ENCODE assay signal across 26 mouse cellular contexts in the genomic region with DNA sequence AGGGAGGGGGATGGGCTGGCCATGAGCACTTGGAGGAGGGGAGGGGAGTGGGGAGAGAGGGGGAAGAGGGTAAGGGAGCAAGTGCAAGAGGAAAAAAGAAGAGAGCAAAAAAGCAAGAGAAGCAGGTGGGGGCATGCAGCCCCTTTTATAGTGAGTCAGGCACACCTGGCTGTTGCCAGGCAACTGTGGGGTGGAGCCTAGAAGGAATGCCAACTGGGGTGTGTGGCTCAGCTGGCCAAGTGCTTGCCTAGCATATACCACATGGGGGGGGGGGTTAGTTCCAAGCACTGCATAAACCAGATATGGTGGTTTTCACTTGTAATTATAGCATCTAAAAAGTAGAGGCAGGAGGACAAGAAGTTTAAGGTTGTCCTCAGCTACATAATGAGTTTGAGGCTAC.
DNase-seq lines count a peak whose midpoint lies in the region; ATAC-seq and TF ChIP-seq lines count a peak whose summit lies in the region.
"Had no signal": no experiment of that assay in that cellular context is flagged by ENCODE, and none has a peak within 500 bp of the region (broad histone marks: within the 10 kb centered on the region; RNA-seq: fewer than 3 reads in every experiment).

No protein-coding gene starts in this region.

- no peak overlapping the region for H3K9ac ChIP-seq in lung, embryonic 16.5 days (ENCODE audit: low read length)
- H3K9ac ChIP-seq in embryonic facial prominence, embryonic 14.5 days (ENCODE audit: low read depth, low read length), result no peak overlapping the region
- no peak overlapping the region for H3K9ac ChIP-seq in intestine, embryonic 15.5 days
- H3K9ac ChIP-seq: forebrain, embryonic 12.5 days; heart, embryonic 12.5 days; hindbrain, embryonic 12.5 days; liver, embryonic 14.5 days had no signal

- H3K27me3 ChIP-seq in lung, embryonic 16.5 days (ENCODE audit: control insufficient read depth, insufficient read depth, low read depth, low read length), result no peaks in the 10 kb centered on the region
- H3K27me3 ChIP-seq in embryonic facial prominence, embryonic 14.5 days (replicated peaks; ENCODE audit: control insufficient read depth, insufficient read depth, low read length), result no peaks in the 10 kb centered on the region
- no peaks in the 10 kb centered on the region for H3K27me3 ChIP-seq in intestine, embryonic 15.5 days (replicated peaks)
- H3K27me3 ChIP-seq: forebrain, embryonic 12.5 days; heart, embryonic 12.5 days; hindbrain, embryonic 12.5 days had no signal

- no peak for DNase-seq in lung, adult 2 months
- DNase-seq in embryonic facial prominence, embryonic 14.5 days (ENCODE audit: low spot score), result peak; percentile 54
- DNase-seq in thymus, adult 18-20 months, result peak; percentile 49 to 69
- DNase-seq in thymus, postnatal 4 days, result peak; percentile 72
- DNase-seq in layer of hippocampus, postnatal 25 days (ENCODE audit: extremely low spot score in 1 of 2, low spot score in 1 of 2), result no peak
- DNase-seq: adrenal gland, postnatal 10 days; cerebellum, adult 11 months; cerebellum, postnatal 25 days; embryo, embryonic 11 days; gastrocnemius, adult 2 months; heart, postnatal 14 days; kidney, adult 8-10 months; kidney, postnatal 14 days; left cerebral cortex, postnatal 4 days; spleen, adult 18-20 months had no signal

- H3K36me3 ChIP-seq in lung, embryonic 16.5 days (ENCODE audit: control insufficient read depth, insufficient read depth, low read length), result no peaks in the 10 kb centered on the region
- no peaks in the 10 kb centered on the region for H3K36me3 ChIP-seq in embryonic facial prominence, embryonic 14.5 days (ENCODE audit: control insufficient read depth, insufficient read depth, low read length)
- no peaks in the 10 kb centered on the region for H3K36me3 ChIP-seq in intestine, embryonic 15.5 days
- H3K36me3 ChIP-seq: forebrain, embryonic 12.5 days; heart, embryonic 12.5 days; hindbrain, embryonic 12.5 days; midbrain, embryonic 10.5 days had no signal

- H3K4me1 ChIP-seq in lung, embryonic 16.5 days (replicated peaks; ENCODE audit: control insufficient read depth, insufficient read depth, low read length), result peaks cover 3% of the 10 kb centered on the region; the same call in 1 of the 2 replicates
- no peaks in the 10 kb centered on the region for H3K4me1 ChIP-seq in lung, adult 2 months (ENCODE audit: control insufficient read depth, insufficient read depth, low read length)
- peaks cover 17% of the 10 kb centered on the region for H3K4me1 ChIP-seq in embryonic facial prominence, embryonic 14.5 days (ENCODE audit: control insufficient read depth, insufficient read depth, low read length)
- no peaks in the 10 kb centered on the region for H3K4me1 ChIP-seq in intestine, embryonic 15.5 days (replicated peaks)

- H3K4me3 ChIP-seq in lung, embryonic 16.5 days (ENCODE audit: low read length), result no peak overlapping the region
- no peak overlapping the region for H3K4me3 ChIP-seq in lung, adult 2 months (replicated peaks; ENCODE audit: extremely low read depth, low read depth, low read length)
- H3K4me3 ChIP-seq in embryonic facial prominence, embryonic 14.5 days (ENCODE audit: low read depth, low read length), result no peak overlapping the region
- no peak overlapping the region for H3K4me3 ChIP-seq in intestine, embryonic 15.5 days (replicated peaks)
- H3K4me3 ChIP-seq: forebrain, embryonic 12.5 days; gastrocnemius, adult 2 months; heart, embryonic 12.5 days; hindbrain, embryonic 12.5 days; layer of hippocampus, adult 2 months; left cerebral cortex, adult 2 months; midbrain, embryonic 10.5 days had no signal

- no peak for TF ChIP-seq CTCF in lung, adult 2 months (IDR thresholded peaks at IDR 0.05; ENCODE audit: insufficient read depth, low read length)

- no peak overlapping the region for H3K4me2 ChIP-seq in lung, embryonic 16.5 days (ENCODE audit: low read depth, low read length)
- H3K4me2 ChIP-seq in embryonic facial prominence, embryonic 14.5 days (ENCODE audit: low read depth, low read length), result no peak overlapping the region
- H3K4me2 ChIP-seq in intestine, embryonic 15.5 days (replicated peaks), result no peak overlapping the region
- H3K4me2 ChIP-seq: forebrain, embryonic 12.5 days; heart, embryonic 12.5 days; hindbrain, embryonic 12.5 days had no signal

- H3K27ac ChIP-seq in lung, embryonic 16.5 days (ENCODE audit: low read length), result no peak overlapping the region
- H3K27ac ChIP-seq in embryonic facial prominence, embryonic 14.5 days (replicated peaks; ENCODE audit: low read depth, low read length), result peak overlapping the region; percentile 80
- H3K27ac ChIP-seq in intestine, embryonic 15.5 days, result no peak overlapping the region
- H3K27ac ChIP-seq: forebrain, embryonic 12.5 days; gastrocnemius, adult 2 months; hindbrain, embryonic 12.5 days; layer of hippocampus, adult 2 months; left cerebral cortex, adult 2 months; liver, embryonic 14.5 days; macrophage; midbrain, embryonic 10.5 days had no signal

- H3K9me3 ChIP-seq in lung, embryonic 16.5 days (ENCODE audit: control insufficient read depth, low read length), result no peaks in the 10 kb centered on the region
- H3K9me3 ChIP-seq in embryonic facial prominence, embryonic 14.5 days (ENCODE audit: control insufficient read depth, low read length), result no peaks in the 10 kb centered on the region
- H3K9me3 ChIP-seq in intestine, embryonic 15.5 days, result no peaks in the 10 kb centered on the region
- H3K9me3 ChIP-seq: forebrain, embryonic 12.5 days; heart, embryonic 12.5 days; hindbrain, embryonic 12.5 days; midbrain, embryonic 10.5 days had no signal

- no peak for TF ChIP-seq POLR2A in lung, adult 2 months (IDR thresholded peaks at IDR 0.05; ENCODE audit: borderline replicate concordance, extremely low read depth, low read depth, low read length)

- peak; percentile 86 for ATAC-seq in lung, embryonic 16.5 days (ENCODE audit: low read depth)
- peak; percentile 67 for ATAC-seq in embryonic facial prominence, embryonic 14.5 days (ENCODE audit: low read depth)
- ATAC-seq in intestine, embryonic 15.5 days, result no peak
- ATAC-seq: inflammation-experienced regulatory T-cells, adult 6 months had no signal

Comparison
In these comparisons a context has a peak if more than half of its experiments do, and no peak if none do; other contexts are left out.
1. DNase-seq: peak in embryonic facial prominence, embryonic 14.5 days (single experiment), thymus, adult 18-20 months (2 of 2) and thymus, postnatal 4 days (single experiment); none in lung, adult 2 months (single experiment) and layer of hippocampus, postnatal 25 days (0 of 2).